Mouse (Mus musculus) kidney, postnatal 36 days (tissue): ENCODE results near the gene Grk3.

ENCODE experiments used
- DNase-seq, 2 experiments: peaks; one replicate each; pipeline ENCODE4 v3.0.0; 2021 to 2022; ENCODE audit warnings: mixed read lengths in 2 of 2

The Grk3 gene

DNA sequence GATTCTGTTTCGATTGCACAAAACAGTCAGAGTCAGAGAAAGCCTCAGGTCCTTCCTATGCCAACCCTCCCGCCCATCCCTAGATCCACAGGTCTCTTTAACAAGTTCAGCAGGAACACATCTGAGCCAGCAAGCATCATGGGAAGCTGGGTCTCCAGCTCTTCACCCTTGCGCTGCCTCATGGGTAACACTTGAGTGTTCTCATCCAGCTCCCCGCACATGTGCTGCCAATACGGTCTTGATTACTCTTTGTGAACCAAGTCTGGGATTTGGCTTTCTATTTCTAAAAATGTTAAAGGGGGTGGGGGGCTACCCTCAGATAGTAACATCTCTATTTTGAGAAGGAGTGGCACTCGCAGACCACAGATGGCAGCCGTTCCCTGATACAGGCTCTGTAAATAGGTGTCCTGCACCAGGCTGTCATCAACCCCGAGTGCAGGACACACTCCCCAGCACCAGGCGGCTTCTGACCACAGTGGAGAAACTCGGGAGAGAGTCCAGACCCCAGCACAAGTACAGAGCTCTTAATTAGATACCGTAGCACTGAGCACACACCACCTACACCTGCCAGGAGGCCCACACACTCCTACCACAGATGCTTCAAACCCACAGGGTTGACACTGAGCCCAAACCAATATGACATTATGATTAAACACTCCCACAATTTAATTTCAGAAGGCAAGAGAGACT lies 82.6 kb downstream of the Grk3 start:
- DNase-seq = no peak

DNA sequence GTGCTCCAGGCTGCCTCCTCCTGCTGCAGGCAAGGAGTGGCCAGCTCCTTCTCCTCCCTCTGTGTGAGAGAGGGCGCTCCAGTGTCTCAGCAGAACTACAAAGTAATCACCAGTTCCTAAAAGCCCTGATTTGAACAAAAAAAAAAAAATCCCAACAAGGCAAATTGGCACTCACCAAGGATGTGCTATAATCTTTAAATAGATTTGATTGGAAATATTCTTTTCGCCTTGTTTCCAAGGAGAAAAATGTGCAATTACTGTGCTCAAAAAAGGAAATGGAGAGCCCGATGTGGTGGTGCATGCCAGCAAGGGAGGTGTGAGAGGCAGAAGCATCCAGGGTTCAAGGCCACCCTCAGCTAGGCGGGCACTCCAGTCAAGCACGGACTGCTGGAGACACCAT lies 83.7 kb downstream of the Grk3 start:
- DNase-seq = no peak

DNA sequence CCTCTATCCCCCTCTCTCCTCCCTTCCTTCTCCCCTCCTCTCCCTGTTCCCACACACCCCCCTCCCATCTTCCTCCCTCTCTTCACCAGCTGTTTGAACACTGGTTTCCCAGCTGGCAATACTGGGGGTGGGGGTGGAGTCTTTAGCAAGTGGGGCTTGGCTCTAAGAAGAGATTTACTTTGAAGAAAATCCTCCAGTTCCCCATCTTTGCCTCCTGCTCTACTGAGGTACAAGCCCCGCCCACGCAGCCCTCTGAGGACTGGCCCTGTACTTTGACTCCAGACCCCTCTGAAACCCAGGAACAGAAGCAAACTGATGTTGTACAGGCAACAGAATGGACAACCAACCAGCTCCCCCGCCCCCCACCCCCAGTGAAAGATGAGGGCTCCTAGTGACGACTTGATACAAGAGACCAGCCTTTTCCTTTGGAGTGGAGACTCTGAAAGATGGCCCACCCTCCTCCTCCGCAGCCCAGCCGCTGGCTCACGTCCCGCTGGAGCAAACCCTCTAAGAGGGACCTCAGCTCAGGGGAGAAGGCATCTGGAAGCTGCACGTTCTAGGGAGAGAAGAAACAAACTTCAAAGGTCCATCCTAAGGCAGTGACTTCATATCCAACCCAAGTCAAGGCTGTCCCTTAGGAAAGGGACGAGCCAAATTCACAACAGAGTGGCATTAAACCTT lies 87.2 kb downstream of the Grk3 start:
- DNase-seq = no peak

DNA sequence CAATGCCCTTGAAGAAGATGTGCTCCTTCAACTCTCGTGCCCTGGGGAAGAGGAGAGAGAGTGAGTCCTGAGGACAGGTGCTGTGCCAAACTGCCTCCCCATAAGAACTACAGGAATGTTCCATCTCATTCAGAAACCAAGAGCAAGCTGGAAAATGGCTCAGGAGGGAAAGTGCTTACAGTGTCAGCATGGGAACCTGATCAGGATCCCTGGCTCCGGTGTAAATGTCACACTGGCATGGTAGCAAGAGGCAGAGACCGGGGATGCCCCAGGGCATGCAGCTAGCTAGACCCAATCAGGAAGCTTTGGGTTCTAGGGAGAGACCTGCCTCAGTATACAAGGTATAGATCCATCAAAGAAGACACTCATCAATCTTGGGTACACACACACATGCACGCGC lies 90.2 kb downstream of the Grk3 start:
- DNase-seq = no peak

DNA sequence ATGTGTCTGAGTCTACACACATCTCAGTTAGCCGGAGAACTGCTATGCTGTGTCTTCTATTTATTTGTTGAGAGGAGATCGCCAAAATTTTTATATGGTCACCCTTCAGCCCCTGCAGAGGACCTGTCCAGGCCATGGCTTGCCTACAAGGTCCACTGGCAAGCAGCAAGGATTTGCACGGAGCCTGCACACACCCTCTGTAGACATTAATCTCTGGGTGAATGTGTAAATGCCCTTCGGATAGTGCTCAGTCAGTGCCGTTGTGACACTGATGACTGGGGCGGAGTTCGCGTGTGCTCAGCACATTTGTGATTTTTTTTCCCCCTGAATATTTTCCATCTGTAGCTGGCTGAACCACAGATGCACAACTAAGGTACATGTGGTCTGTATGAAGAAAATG lies 90.8 kb downstream of the Grk3 start:
- DNase-seq = peak; percentile 45 to 49

DNA sequence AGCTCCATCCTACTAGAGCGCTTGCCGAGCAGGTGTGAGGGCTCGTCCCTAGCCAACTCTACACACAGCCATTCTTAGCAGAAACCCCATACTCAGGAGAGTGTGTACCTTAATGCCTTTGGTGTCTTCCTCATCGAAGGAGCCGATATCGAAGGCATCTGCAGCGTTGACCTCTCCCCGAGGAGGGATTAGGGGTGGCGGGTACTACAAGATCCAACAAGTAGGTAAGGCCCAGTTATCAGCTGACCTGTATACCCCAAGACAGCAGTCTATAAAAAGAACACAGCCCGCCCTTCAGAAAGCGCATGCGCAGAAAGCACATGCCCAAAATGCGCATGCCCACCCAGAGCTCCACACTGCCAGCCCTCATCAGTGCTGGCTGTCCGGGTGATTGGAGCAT lies 91.8 kb downstream of the Grk3 start:
- no peak for DNase-seq

DNA sequence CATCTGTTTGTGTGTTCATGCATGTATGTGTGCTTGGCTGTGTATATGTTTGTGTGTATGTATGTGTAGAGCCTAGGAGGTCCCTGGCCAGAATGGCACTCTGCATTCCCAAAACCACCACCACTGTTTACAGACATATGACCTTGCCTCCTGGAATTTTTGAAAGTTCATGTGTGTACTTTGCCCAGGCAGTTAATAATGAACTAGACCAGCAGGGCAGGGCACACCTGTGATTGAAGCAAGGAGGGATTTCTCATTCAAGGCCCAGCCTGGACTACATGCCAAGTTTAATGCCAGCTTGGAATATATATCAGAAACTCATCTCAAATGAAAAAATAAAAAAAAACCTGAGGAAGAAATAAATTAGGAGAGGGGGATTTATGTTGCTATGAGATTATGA lies 93.7 kb downstream of the Grk3 start:
- DNase-seq = peak; percentile 66 to 74

DNA sequence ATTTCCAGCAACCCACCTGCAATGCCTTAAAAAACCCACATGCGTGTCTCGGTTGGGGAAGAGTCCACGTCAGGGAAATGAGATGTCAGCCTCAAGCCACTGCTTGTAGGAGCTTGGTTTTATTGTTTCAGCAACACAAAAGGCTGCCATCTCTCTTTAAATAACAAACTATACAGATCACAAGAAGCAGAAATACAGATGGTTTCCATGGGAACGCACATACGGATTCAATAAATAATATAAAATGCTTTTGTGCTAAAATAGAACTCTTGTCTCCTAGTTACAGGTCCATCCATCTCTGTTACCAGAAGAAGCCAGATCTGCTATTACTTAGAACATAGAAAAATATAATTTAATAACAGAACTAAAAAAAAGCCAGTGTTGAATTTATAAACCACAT lies 105.2 kb downstream of the Grk3 start:
- DNase-seq = no peak

DNA sequence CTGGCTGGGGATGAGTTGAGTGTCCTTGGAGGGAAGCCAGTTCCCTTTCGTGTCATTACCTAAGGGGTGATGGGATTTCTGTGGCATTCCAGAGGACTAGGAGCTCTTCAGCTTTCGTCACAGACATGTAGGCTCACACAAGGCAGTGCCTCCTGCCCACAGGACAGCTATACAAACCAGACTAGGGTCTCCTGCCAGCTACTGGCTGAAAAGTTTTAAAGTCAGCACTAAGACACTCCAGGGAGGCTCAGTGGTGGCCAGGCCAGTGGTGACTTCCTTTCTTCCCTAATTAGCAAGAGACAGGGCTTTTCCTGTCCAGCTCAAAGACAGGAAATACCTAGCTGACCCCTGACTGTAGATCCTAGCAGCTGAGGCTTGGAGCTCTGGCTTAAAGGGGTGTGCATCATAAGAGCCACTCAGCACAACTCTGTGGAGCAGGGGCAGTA lies 107.4 kb downstream of the Grk3 start:
- DNase-seq = peak; percentile 42 to 60

DNA sequence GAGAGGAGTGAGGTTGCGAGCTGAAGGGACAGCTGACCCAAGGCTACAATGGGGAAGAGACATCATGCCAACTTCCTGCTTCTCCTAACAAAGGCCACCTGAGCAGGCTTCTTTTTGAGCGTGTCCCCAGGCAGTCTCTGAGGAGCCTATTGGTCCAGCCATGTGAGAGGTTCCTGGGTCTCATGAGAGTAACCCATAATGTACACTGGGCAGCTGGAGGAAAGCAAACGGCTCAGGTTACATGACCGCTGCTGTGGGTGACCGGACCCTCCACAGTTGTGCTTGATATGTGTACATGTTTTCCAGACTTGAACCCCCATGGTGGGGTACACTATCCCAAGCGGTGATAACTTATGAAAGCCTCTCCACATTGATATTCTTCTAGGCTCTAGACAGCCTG lies 108.1 kb downstream of the Grk3 start:
- DNase-seq = no peak

DNA sequence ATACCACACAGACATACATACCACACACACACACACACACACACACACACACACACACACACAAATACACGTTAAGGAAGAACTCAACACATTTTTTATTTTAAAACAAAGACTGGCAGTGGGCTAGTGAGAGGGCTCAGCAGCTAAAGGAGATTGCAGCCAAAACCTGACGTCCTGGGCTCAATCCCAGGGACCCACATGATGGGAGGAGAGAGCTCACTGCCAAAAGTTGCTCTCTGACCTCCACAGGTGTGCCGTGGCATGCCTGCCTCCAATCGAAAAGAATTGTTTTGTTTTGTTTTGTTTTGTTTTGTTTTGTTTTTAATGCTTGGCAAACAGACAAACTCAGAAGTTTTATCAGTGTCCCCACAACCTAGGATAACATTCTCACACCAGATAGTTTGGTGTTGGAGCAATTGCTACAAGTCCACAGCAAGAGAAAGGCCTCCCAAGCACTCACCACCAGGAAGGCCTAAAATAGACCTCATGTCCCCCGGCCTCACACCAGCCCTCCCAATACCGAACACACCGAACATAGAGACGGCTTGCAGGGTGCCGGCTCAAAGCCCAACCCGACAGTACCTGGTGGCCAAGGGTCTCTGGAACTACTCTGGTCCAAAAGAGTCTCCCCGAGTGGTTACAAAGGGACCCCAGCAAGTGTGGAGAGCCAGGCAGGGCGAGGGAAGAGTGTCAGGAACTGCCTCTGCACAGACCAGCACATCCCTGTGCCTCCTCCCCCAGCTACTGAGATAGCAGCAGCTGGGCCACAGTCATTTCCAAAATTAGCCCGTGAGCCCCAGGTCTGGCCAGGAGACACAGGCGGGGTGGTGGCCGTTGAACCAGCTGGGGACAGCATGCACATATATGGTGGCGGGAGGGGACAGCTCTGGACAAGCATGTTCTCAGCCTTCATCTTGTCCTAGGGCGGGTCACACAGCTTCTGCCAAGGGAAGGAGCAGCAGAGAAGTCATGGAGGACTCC lies 119.6 kb downstream of the Grk3 start, which contains the start of gene Myo18b:
Myo18b (minus strand) TSS at position 689 of the 981 bp plus-strand sequence.
- DNase-seq = no peak

DNA sequence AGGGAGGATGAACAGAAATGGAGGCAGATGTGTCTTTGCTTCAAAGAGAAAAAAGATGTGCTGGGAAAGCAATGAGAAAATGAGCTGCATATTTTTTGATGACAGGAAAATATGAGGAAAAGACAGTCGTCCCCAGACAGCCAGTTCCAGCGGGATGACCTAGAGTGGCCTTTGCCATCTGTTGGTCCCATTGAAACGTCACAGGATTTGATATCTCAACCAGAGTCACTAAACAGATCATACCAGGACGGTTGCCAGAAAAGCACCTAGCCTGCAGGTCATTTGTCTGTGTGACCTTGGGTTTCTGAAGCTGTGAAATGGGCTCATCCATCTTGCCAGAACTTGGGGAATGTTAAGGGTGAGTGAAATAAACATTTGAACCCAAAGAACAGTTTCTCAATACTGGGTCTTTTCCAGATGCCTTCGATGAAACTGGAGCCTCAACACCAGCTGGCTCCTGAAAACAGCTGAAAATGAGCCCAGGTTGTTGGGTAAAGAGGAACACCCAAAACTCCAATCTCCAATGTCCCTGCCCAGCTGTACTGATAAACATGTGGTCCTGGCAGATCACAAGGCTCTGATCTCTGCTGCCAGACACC lies 122.0 kb downstream of the Grk3 start:
- peak; percentile 11 to 14 for DNase-seq

DNA sequence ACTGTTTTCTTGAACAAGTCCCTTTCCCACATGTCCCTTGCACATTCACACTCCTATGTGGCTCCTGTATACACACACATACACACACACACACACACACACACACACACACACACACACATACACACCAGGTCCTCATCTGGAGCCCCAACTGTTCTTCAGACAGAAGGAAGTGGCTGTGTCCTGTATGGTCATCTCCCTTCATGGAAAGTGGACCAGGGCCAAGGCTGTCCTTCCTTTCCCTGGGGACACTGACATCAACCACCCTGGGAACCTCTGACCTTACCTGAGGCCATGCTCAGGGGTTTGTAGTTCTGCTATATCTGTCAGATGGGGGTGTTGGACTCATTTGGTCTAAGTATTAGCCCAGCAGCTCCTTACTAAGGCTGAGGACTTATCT lies 123.2 kb downstream of the Grk3 start:
- DNase-seq = peak in 1 of 2 experiments; percentile 6

DNA sequence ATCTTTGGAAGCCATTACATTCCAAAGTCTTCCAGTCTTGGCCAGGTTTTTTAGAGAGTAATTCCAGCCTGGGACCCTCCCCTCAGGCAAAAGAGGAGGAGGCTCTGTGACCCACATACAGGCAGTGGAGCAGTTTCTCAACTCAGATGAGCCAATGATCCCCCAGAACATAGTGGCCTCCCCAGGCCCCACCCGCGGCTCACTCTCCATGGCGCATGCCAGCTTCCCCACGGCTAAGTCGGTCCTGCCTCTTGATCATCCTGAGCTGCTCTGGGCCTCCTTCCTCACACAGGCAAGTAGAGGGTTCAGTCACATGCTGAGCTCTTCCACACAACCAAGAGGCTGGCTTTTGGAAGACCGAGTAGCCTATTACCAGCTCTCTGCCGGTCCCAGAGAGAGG lies 126.9 kb downstream of the Grk3 start:
- no peak for DNase-seq

DNA sequence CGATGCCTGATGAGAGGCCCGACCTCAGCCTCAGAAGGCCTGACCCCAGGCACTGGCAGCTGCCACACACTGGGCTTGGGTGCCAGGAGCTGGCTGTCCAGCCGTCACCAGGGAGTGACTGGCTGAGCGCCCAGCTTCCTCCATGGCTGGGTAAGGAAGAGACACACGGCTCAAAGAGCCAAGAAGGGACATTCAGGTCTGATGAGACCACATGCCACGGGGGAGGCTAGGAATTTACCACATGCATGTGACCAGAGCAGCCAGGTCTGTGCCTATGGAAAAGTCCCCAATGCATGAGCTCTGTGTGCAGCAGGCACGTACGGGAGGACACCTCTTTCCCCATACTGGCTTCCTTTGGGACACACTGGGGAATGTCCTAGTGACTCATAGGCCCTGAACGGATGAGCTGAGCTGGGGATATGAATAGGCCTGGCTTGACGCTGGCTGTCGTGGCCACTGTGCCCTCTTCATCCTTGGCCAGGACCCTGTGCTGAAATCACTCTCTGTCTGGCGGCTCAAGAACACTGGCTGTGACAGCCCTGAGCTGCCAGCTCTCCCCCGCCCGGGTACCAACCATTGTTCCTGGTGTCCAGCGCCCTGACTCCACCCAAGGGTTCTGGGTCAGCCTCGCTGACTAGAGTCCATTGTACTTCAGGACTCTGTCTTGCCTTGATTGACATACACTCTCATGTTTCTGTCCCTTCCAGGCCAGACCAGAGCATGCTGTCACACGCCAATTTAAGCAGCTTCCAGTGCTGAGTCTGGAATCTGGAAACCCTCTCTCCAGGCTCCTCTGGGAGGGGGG lies 128.7 kb downstream of the Grk3 start:
- peak; percentile 56 to 78 for DNase-seq

DNA sequence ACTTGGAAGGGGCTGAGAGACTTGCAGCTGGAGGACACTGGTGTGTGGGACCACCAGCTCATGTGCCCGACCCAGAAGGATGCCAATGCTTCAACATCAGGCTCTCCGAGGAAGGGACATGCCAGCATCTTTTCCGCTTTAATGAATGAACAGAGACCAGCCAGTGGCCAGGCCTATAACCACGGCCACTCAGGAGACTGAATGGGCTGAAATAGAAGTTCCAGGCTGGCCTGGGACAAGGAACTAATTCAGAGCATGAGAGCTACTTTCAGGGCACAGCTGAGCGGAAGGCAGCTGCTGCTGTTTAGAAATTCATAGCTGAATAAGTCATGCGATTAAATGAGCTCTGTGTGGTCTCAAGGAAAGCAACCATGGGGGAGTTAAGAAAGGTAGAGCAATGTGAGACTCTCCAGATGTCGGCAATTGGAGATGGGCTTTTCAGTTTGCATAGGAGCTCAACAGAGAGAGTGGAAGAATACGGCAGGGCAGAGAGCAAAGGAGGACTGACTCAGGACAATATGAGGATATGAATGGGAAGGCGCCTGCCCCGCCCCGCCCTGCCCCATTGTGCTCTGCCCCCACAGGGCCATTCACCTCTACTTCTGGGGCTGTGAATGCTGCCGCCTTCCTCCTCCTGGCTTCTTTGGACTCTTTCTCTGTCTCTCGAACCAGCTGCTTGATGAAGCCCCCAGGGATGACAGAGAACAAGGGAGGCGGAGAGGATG lies 138.0 kb downstream of the Grk3 start:
- DNase-seq = no peak

DNA sequence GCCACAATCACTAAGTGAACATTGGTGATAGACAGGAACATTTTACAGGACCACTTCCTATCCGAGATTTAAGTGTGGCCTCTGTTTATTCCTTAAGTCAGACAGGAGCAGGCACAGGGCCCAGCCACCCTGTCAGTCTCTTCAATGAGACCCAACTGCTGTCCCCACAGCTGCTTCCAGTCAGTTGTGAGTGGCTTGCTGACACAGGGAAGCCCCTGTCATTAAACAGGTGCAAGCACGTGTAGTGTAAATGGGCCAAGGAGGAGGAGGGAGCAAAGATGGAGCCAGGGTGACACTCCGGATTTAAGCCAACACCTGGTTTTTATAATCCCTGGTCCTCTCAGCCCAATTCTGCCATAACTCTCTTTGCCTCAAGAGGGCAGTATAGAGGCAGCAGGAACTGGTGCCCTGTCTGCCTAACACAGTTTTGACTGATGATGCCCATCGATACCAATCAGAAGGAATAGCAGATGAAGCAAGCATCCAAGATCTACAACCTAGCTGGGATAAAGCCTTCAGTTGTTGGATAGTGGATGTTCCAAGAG lies 138.7 kb downstream of the Grk3 start:
- DNase-seq = peak; percentile 41 to 71

DNA sequence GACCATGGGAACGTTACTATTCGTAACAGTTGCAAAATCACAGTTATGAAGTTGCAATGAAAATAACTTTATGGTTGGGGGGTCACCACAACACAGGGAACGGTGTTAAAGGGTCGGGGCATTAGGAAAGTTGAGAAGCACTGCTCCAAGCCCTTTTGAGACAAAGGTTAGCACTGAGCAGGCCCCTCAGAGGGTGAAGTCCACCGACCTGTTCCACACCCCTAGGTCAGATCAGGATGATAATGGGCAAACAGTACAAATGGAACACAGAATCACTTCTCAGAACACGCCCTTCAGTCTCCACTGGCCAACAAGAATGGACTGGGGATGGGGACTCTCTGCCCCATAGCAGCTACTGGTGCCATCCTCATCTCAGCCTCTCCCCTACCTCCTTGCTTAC lies 142.6 kb downstream of the Grk3 start:
- DNase-seq = no peak

DNA sequence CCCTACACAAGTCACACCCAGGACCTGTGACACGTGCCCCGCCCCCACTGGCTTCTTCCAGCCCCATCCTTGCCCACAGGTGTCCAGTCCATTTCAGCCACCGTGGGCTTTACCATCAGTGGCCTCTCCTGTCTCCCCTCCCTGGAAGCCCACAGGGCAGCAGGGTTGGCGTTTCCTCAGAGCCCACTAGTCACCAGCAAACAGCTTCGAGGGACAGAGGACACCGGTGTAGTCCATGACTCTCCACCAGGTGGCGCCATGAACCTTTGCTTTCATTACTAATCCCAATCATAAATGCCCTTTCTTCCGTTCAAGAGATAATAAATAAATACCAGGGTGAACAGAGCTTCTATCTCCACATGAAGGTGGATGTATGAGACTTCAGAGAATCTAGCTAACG lies 144.9 kb downstream of the Grk3 start:
- DNase-seq = peak; percentile 47 to 89

DNA sequence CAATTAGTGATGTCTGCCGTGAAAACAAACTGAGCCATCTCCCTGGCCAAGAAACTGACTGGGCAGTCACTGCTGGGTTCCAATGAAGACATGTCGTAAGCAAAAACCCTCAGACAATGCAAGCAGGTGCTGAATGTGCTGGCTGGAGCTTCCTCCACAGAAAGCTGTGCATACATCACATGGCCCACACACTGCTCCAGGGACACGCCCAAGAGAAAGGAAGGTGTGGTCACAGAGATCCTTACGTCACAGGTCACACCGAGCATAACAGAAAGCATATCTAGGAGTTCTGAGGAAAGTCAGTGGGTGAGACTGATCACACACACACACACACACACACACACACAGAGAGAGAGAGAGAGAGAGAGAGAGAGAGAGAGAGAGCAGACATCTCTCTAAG lies 147.0 kb downstream of the Grk3 start:
- DNase-seq = no peak
